Mouse (Mus musculus) urinary bladder, adult 18-20 months (tissue): ENCODE measurements around the gene Tradd.

Experiments used
- DNase-seq, 2 experiments: peaks; one replicate each; pipeline ENCODE4 v3.0.0; 2022; ENCODE audit warnings: low spot score in 2 of 2, mixed read lengths in 2 of 2

Tradd gene

GRCm38 (mm10) chr8:105264024-105264982, at the start of gene Tradd, which contains the start of gene Fbxl8:
Tradd (minus strand) TSS chr8:105264609.
Fbxl8 (plus strand) TSS chr8:105264648.
- DNase-seq = peak; percentile 62 to 74

GRCm38 (mm10) chr8:105313622-105314402, 49.4 kb upstream of the Tradd start:
- DNase-seq = no peak

GRCm38 (mm10) chr8:105312891-105313481, 48.6 kb upstream of the Tradd start:
- no peak for DNase-seq

- no peak for DNase-seq
Measured at GRCm38 (mm10) chr8:105311718-105312117, 47.3 kb upstream of the Tradd start.

GRCm38 (mm10) chr8:105310118-105310517, 45.7 kb upstream of the Tradd start:
- DNase-seq = no peak

- DNase-seq = no peak
Measured at GRCm38 (mm10) chr8:105309142-105309847, 44.9 kb upstream of the Tradd start.

GRCm38 (mm10) chr8:105308428-105308827, 44.0 kb upstream of the Tradd start:
- DNase-seq = no peak

GRCm38 (mm10) chr8:105307670-105308069, 43.3 kb upstream of the Tradd start:
- no peak for DNase-seq

GRCm38 (mm10) chr8:105306146-105306691, 41.8 kb upstream of the Tradd start:
- no peak for DNase-seq

GRCm38 (mm10) chr8:105305211-105306145, 41.1 kb upstream of the Tradd start, which contains the start of gene Elmo3:
Elmo3 (plus strand) TSS chr8:105305601.
- peak; percentile 83 to 89 for DNase-seq

- no peak for DNase-seq
Measured at GRCm38 (mm10) chr8:105304325-105305210, 40.2 kb upstream of the Tradd start.

- DNase-seq = no peak
Measured at GRCm38 (mm10) chr8:105303874-105304273, 39.5 kb upstream of the Tradd start.

GRCm38 (mm10) chr8:105303396-105303795, 39.0 kb upstream of the Tradd start:
- DNase-seq = no peak

- DNase-seq = no peak
Measured at GRCm38 (mm10) chr8:105299962-105300361, 35.6 kb upstream of the Tradd start.

GRCm38 (mm10) chr8:105298351-105299252, 34.2 kb upstream of the Tradd start:
- no peak for DNase-seq

GRCm38 (mm10) chr8:105297511-105298192, 33.2 kb upstream of the Tradd start, which contains the start of gene E2f4:
E2f4 (plus strand) TSS chr8:105297663.
- peak; percentile 78 to 89 for DNase-seq
